Mouse (Mus musculus): ENCODE results near the gene Dock2. TPM values are rescaled to one million over a fixed set of nuclear protein-coding genes. Genes with fewer than 3 reads are reported as not detected.
"Not testable (repeated sequence)": the region's sequence is repeated elsewhere in the genome, so short reads cannot be mapped to it uniquely, and the experiment has no call there.

Dock2 gene
- total and polyA plus RNA-seq, 2 experiments from 2014 or later, result 0.33 to 3.1 TPM

GRCm38 (mm10) chr11:34227180-34227579 lies 556.5 kb downstream of the Dock2 start:
- TF ChIP-seq CTCF (IDR thresholded peaks at IDR 0.05; ENCODE audit: low read depth), result peak; percentile 37; the same call in 1 of the 2 replicates
- TF ChIP-seq EP300 (IDR thresholded peaks at IDR 0.05; ENCODE audit: low read depth), result no peak
- no peaks in the 10 kb centered on the region for H3K36me3 ChIP-seq (replicated peaks; ENCODE audit: control insufficient read depth, insufficient read depth, low read length)
- H3K27me3 ChIP-seq (ENCODE audit: control insufficient read depth, insufficient read depth, low read length), result no peaks in the 10 kb centered on the region
- 35% methylated on average over 1 of the region's 1 CpGs for WGBS
- no peaks in the 10 kb centered on the region for H3K9me3 ChIP-seq (replicated peaks; ENCODE audit: control insufficient read depth, low read length)
- H3K9ac ChIP-seq (replicated peaks; ENCODE audit: low read depth, low read length), result no peak overlapping the region
- no peaks in the 10 kb centered on the region for H3K4me1 ChIP-seq (ENCODE audit: control insufficient read depth, insufficient read depth)
- DNase-seq (ENCODE audit: low spot score) (no peak), ATAC-seq (ENCODE audit: insufficient read depth, low read depth) (no peak)
- no peak overlapping the region for H3K4me3 ChIP-seq (ENCODE audit: low read depth, low read length)
- no peak overlapping the region for H3K4me2 ChIP-seq (ENCODE audit: low read depth, low read length)
- no peak overlapping the region for H3K27ac ChIP-seq (ENCODE audit: low read depth)

DNA sequence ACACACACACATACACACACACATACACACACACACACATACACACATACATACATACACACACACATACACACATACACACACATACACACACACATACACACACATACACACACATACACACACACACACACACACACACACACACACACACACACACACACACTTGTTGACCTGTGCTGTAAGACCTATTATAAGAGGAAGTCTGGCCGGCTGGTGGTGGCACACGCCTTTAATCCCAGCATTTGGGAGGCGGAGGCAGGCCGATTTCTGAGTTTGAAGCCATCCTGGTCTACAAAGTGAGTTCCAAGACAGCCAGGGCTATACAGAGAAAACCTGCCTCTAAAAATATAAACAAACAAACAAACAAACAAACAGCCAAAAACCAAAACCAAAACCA lies 563.1 kb downstream of the Dock2 start:
- H3K4me2 ChIP-seq (ENCODE audit: low read depth, low read length); H3K36me3 ChIP-seq (replicated peaks; ENCODE audit: control insufficient read depth, insufficient read depth, low read length); H3K27me3 ChIP-seq (ENCODE audit: control insufficient read depth, insufficient read depth, low read length); ATAC-seq (ENCODE audit: insufficient read depth, low read depth); DNase-seq (ENCODE audit: low spot score); H3K4me3 ChIP-seq (ENCODE audit: low read depth, low read length); H3K9ac ChIP-seq (replicated peaks; ENCODE audit: low read depth, low read length); H3K4me1 ChIP-seq (ENCODE audit: control insufficient read depth, insufficient read depth); H3K27ac ChIP-seq (ENCODE audit: low read depth); H3K9me3 ChIP-seq (replicated peaks; ENCODE audit: control insufficient read depth, low read length): not testable (repeated sequence)
- WGBS, result 91% methylated on average over 4 of the region's 4 CpGs

DNA sequence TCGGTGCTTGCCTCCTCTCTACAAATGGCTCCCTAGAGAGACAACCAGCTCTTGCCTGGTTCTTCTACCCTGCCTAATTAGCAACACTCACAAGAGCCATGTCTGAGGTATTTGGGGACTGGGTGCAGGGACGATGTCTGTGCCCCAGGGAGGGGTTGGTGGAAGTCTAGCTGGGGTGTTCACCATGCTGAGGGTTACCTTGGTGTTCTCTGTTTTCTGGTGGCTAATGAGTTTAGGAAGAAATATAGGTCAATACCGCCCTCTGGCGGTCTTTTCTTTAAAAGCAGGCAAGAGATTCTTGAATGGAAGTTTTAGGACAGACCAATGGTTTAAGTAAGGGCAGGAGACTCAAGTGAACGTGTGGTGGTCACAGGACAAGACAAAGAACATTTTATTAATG lies 570.8 kb downstream of the Dock2 start:
- DNase-seq (ENCODE audit: low spot score) (peak; percentile 30), ATAC-seq (ENCODE audit: insufficient read depth, low read depth) (no peak)
- Histone ChIP-seq H3K36me3 (replicated peaks; ENCODE audit: control insufficient read depth, insufficient read depth, low read length) (no peaks in the 10 kb centered on the region), H3K4me1 (ENCODE audit: control insufficient read depth, insufficient read depth) (no peaks in the 10 kb centered on the region), H3K27ac (ENCODE audit: low read depth) (no peak overlapping the region), H3K9ac (replicated peaks; ENCODE audit: low read depth, low read length) (no peak overlapping the region), H3K4me3 (ENCODE audit: low read depth, low read length) (no peak overlapping the region), H3K9me3 (replicated peaks; ENCODE audit: control insufficient read depth, low read length) (no peaks in the 10 kb centered on the region), H3K4me2 (ENCODE audit: low read depth, low read length) (no peak overlapping the region), H3K27me3 (ENCODE audit: control insufficient read depth, insufficient read depth, low read length) (no peaks in the 10 kb centered on the region)
- 24% methylated on average over 5 of the region's 5 CpGs for WGBS
- TF ChIP-seq EP300 (IDR thresholded peaks at IDR 0.05; ENCODE audit: low read depth), result no peak
- peak; percentile 60 for TF ChIP-seq CTCF (IDR thresholded peaks at IDR 0.05; ENCODE audit: low read depth)

- TF ChIP-seq EP300 (IDR thresholded peaks at IDR 0.05; ENCODE audit: low read depth), result no peak
- no peak for TF ChIP-seq CTCF (IDR thresholded peaks at IDR 0.05; ENCODE audit: low read depth)
- Histone ChIP-seq H3K4me3 (ENCODE audit: low read depth, low read length) (no peak within 1 kb of the TSS), H3K36me3 (replicated peaks; ENCODE audit: control insufficient read depth, insufficient read depth, low read length) (no peaks in the 10 kb centered on the region), H3K27me3 (ENCODE audit: control insufficient read depth, insufficient read depth, low read length) (no peaks in the 10 kb centered on the region), H3K9me3 (replicated peaks; ENCODE audit: control insufficient read depth, low read length) (no peaks in the 10 kb centered on the region), H3K27ac (ENCODE audit: low read depth) (no peak within 1 kb of the TSS), H3K9ac (replicated peaks; ENCODE audit: low read depth, low read length) (no peak within 1 kb of the TSS), H3K4me1 (ENCODE audit: control insufficient read depth, insufficient read depth) (no peaks in the 10 kb centered on the region), H3K4me2 (ENCODE audit: low read depth, low read length) (no peak within 1 kb of the TSS)
- DNase-seq (ENCODE audit: low spot score), result no peak
- WGBS, result 71% methylated on average over 10 of the region's 10 CpGs
- ATAC-seq (ENCODE audit: insufficient read depth, low read depth), result no peak
Measured at GRCm38 (mm10) chr11:34207989-34208388, 575.7 kb downstream of the Dock2 start, which contains the start of gene Foxi1. TSS of gene Foxi1 (minus strand) at chr11:34208089.

DNA sequence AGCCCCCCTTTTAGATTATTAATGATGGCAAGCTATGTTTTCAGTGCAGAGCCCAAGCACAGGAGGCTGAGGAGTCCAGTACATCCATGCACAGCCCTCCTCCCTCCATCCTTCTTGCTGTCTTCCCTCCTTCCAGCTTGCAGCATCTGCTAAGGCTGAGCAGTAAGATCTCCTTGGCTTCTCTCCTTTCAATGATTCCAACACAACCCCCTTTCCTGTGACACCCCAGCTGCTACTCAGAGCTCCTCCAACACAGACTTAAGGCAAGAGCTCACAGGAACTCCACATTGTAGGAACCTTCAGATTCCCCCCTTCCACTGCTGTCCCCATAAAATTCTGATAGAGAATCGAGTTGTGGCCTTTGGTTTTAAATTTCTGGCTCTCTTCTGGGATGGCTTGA lies 580.9 kb downstream of the Dock2 start:
- H3K4me1 ChIP-seq (ENCODE audit: control insufficient read depth, insufficient read depth), result no peaks in the 10 kb centered on the region
- TF ChIP-seq CTCF (IDR thresholded peaks at IDR 0.05; ENCODE audit: low read depth) (no peak), EP300 (IDR thresholded peaks at IDR 0.05; ENCODE audit: low read depth) (no peak)
- DNase-seq (ENCODE audit: low spot score) (no peak), ATAC-seq (ENCODE audit: insufficient read depth, low read depth) (no peak)
- WGBS, result 52% methylated on average over 1 of the region's 1 CpGs
- no peak overlapping the region for H3K27ac ChIP-seq (ENCODE audit: low read depth)
- H3K36me3 ChIP-seq (replicated peaks; ENCODE audit: control insufficient read depth, insufficient read depth, low read length), result no peaks in the 10 kb centered on the region
- no peak overlapping the region for H3K4me2 ChIP-seq (ENCODE audit: low read depth, low read length)
- H3K9me3 ChIP-seq (replicated peaks; ENCODE audit: control insufficient read depth, low read length), result no peaks in the 10 kb centered on the region
- no peak overlapping the region for H3K4me3 ChIP-seq (ENCODE audit: low read depth, low read length)
- no peaks in the 10 kb centered on the region for H3K27me3 ChIP-seq (ENCODE audit: control insufficient read depth, insufficient read depth, low read length)
- no peak overlapping the region for H3K9ac ChIP-seq (replicated peaks; ENCODE audit: low read depth, low read length)

- Histone ChIP-seq H3K4me2 (ENCODE audit: low read depth, low read length) (no peak overlapping the region), H3K27ac (ENCODE audit: low read depth) (no peak overlapping the region), H3K27me3 (ENCODE audit: control insufficient read depth, insufficient read depth, low read length) (no peaks in the 10 kb centered on the region), H3K4me3 (ENCODE audit: low read depth, low read length) (no peak overlapping the region), H3K36me3 (replicated peaks; ENCODE audit: control insufficient read depth, insufficient read depth, low read length) (no peaks in the 10 kb centered on the region), H3K4me1 (ENCODE audit: control insufficient read depth, insufficient read depth) (no peaks in the 10 kb centered on the region), H3K9me3 (replicated peaks; ENCODE audit: control insufficient read depth, low read length) (no peaks in the 10 kb centered on the region), H3K9ac (replicated peaks; ENCODE audit: low read depth, low read length) (no peak overlapping the region)
- DNase-seq (ENCODE audit: low spot score), result no peak
- 84% methylated on average over 3 of the region's 3 CpGs for WGBS
- ATAC-seq (ENCODE audit: insufficient read depth, low read depth), result no peak
- TF ChIP-seq CTCF (IDR thresholded peaks at IDR 0.05; ENCODE audit: low read depth) (no peak), EP300 (IDR thresholded peaks at IDR 0.05; ENCODE audit: low read depth) (no peak)
Measured at GRCm38 (mm10) chr11:34195142-34195541, 588.5 kb downstream of the Dock2 start.
